Mouse (Mus musculus): ENCODE data around the gene Itpkc. TPM values are rescaled to one million over a fixed set of nuclear protein-coding genes. Genes with fewer than 3 reads are reported as not detected.

The Itpkc gene
- polyA plus RNA-seq, 1 experiment from 2014 or later = 8.7 TPM

GRCm38 (mm10) chr7:27166614-27167474, 61.6 kb downstream of the Itpkc start, which contains the start of gene Egln2:
Gene Egln2 (minus strand): TSS chr7:27166802.
- peak; percentile 82 for ATAC-seq (replicated peaks)
- H3K9ac ChIP-seq = peak within 1 kb of the TSS; percentile 90
- peak within 1 kb of the TSS; percentile 99 for H3K27ac ChIP-seq
- H3K4me2 ChIP-seq = peak within 1 kb of the TSS; percentile 90
- H3K36me3 ChIP-seq (replicated peaks) = no peaks in the 10 kb centered on the region
- no peaks in the 10 kb centered on the region for H3K9me3 ChIP-seq
- WGBS = 1% methylated on average over 43 of the region's 61 CpGs
- no peaks in the 10 kb centered on the region for H3K27me3 ChIP-seq (replicated peaks)
- peaks cover 50% of the 10 kb centered on the region for H3K4me1 ChIP-seq
- H3K4me3 ChIP-seq = peak within 1 kb of the TSS; percentile 85

- H3K27ac ChIP-seq = peak overlapping the region; percentile 99
- peak overlapping the region; percentile 90 for H3K4me2 ChIP-seq
- H3K36me3 ChIP-seq (replicated peaks) = no peaks in the 10 kb centered on the region
- H3K4me1 ChIP-seq = peaks cover 56% of the 10 kb centered on the region
- H3K27me3 ChIP-seq (replicated peaks) = no peaks in the 10 kb centered on the region
- H3K4me3 ChIP-seq = peak overlapping the region; percentile 85
- H3K9ac ChIP-seq = peak overlapping the region; percentile 90
- H3K9me3 ChIP-seq = no peaks in the 10 kb centered on the region
- WGBS = 0% methylated on average over 16 of the region's 43 CpGs
- peak; percentile 48 for ATAC-seq (replicated peaks)
Observed at GRCm38 (mm10) chr7:27166229-27166613, 62.2 kb downstream of the Itpkc start.

GRCm38 (mm10) chr7:27165696-27166095, 62.8 kb downstream of the Itpkc start:
- WGBS = 1% methylated on average over 8 of the region's 8 CpGs
- Histone ChIP-seq H3K4me1 (peaks cover 61% of the 10 kb centered on the region), H3K4me3 (peak overlapping the region; percentile 85), H3K27me3 (replicated peaks) (no peaks in the 10 kb centered on the region), H3K4me2 (peak overlapping the region; percentile 90), H3K36me3 (replicated peaks) (no peaks in the 10 kb centered on the region), H3K27ac (peak overlapping the region; percentile 99), H3K9ac (peak overlapping the region; percentile 90), H3K9me3 (no peaks in the 10 kb centered on the region)
- ATAC-seq (replicated peaks) = peak; percentile 0; the same call in 1 of the 2 replicates

GRCm38 (mm10) chr7:27165007-27165655, 63.3 kb downstream of the Itpkc start:
- peak; percentile 18 for ATAC-seq (replicated peaks)
- peak overlapping the region; percentile 90 for H3K9ac ChIP-seq
- H3K27me3 ChIP-seq (replicated peaks) = no peaks in the 10 kb centered on the region
- H3K27ac ChIP-seq = peak overlapping the region; percentile 99
- peak overlapping the region; percentile 85 for H3K4me3 ChIP-seq
- H3K4me2 ChIP-seq = peak overlapping the region; percentile 90
- 73% methylated on average over 23 of the region's 23 CpGs for WGBS
- no peaks in the 10 kb centered on the region for H3K9me3 ChIP-seq
- H3K4me1 ChIP-seq = peaks cover 67% of the 10 kb centered on the region
- H3K36me3 ChIP-seq (replicated peaks) = no peaks in the 10 kb centered on the region

- Histone ChIP-seq H3K4me3 (peak overlapping the region; percentile 85), H3K4me2 (peak overlapping the region; percentile 90), H3K27me3 (replicated peaks) (no peaks in the 10 kb centered on the region), H3K27ac (no peak overlapping the region), H3K4me1 (peaks cover 73% of the 10 kb centered on the region), H3K36me3 (replicated peaks) (no peaks in the 10 kb centered on the region), H3K9ac (peak overlapping the region; percentile 29), H3K9me3 (no peaks in the 10 kb centered on the region)
- ATAC-seq (replicated peaks) = no peak
- 83% methylated on average over 33 of the region's 33 CpGs for WGBS
Observed at GRCm38 (mm10) chr7:27164112-27164947, 64.1 kb downstream of the Itpkc start.

- peaks cover 7% of the 10 kb centered on the region for H3K36me3 ChIP-seq (replicated peaks)
- WGBS = 79% methylated on average over 5 of the region's 5 CpGs
- H3K4me3 ChIP-seq = peak overlapping the region; percentile 0; the same call in 1 of the 2 replicates
- H3K4me1 ChIP-seq = peaks cover 73% of the 10 kb centered on the region
- no peak for ATAC-seq (replicated peaks)
- no peak overlapping the region for H3K27ac ChIP-seq
- H3K9me3 ChIP-seq = no peaks in the 10 kb centered on the region
- H3K27me3 ChIP-seq (replicated peaks) = no peaks in the 10 kb centered on the region
- H3K4me2 ChIP-seq = peak overlapping the region; percentile 90
- H3K9ac ChIP-seq = peak overlapping the region; percentile 29; the same call in 1 of the 2 replicates
Observed at GRCm38 (mm10) chr7:27163450-27163805, 65.0 kb downstream of the Itpkc start.

- H3K9ac ChIP-seq = peak overlapping the region; percentile 29; the same call in 1 of the 2 replicates
- WGBS = 83% methylated on average over 5 of the region's 5 CpGs
- peaks cover 73% of the 10 kb centered on the region for H3K4me1 ChIP-seq
- no peaks in the 10 kb centered on the region for H3K9me3 ChIP-seq
- no peak overlapping the region for H3K27ac ChIP-seq
- H3K36me3 ChIP-seq (replicated peaks) = peaks cover 9% of the 10 kb centered on the region
- ATAC-seq (replicated peaks) = no peak
- H3K4me3 ChIP-seq = peak overlapping the region; percentile 0; the same call in 1 of the 2 replicates
- peak overlapping the region; percentile 90 for H3K4me2 ChIP-seq
- no peaks in the 10 kb centered on the region for H3K27me3 ChIP-seq (replicated peaks)
Observed at GRCm38 (mm10) chr7:27162780-27163449, 65.5 kb downstream of the Itpkc start.

- Histone ChIP-seq H3K9me3 (no peaks in the 10 kb centered on the region), H3K9ac (no peak overlapping the region), H3K27me3 (replicated peaks) (no peaks in the 10 kb centered on the region), H3K36me3 (replicated peaks) (peaks cover 9% of the 10 kb centered on the region), H3K4me1 (peaks cover 63% of the 10 kb centered on the region), H3K4me2 (no peak overlapping the region), H3K27ac (no peak overlapping the region), H3K4me3 (no peak overlapping the region)
- no peak for ATAC-seq (replicated peaks)
- 88% methylated on average over 4 of the region's 4 CpGs for WGBS
Observed at GRCm38 (mm10) chr7:27161744-27162143, 66.7 kb downstream of the Itpkc start.

DNA sequence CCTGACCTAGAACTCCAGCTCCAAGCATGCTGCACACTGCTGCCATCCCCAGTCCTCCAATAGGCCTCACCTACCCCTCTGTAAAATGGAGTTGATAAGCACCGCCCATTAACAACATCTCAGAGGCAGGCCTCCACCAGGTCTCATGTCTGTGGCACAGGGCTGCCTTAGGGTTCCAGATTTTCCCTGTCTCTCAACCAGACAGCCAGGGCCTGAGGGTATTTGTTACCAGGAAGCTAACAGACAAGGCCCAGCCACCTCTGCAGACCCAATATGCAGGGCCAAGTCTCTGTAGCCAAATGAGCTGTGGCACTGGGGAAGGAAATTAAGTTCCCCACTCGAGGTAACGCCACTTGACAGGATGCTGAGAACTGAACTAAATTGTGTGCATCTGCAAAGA, 67.5 kb downstream of the Itpkc start:
- Histone ChIP-seq H3K36me3 (replicated peaks) (peaks cover 9% of the 10 kb centered on the region), H3K4me1 (peaks cover 63% of the 10 kb centered on the region), H3K4me2 (no peak overlapping the region), H3K9ac (no peak overlapping the region), H3K4me3 (no peak overlapping the region), H3K27ac (no peak overlapping the region), H3K9me3 (no peaks in the 10 kb centered on the region), H3K27me3 (replicated peaks) (no peaks in the 10 kb centered on the region)
- ATAC-seq (replicated peaks) = no peak
- WGBS = 85% methylated on average over 3 of the region's 3 CpGs

- H3K4me3 ChIP-seq = no peak overlapping the region
- no peak overlapping the region for H3K9ac ChIP-seq
- 13% methylated on average over 8 of the region's 8 CpGs for WGBS
- no peaks in the 10 kb centered on the region for H3K9me3 ChIP-seq
- no peaks in the 10 kb centered on the region for H3K27me3 ChIP-seq (replicated peaks)
- H3K4me2 ChIP-seq = peak overlapping the region; percentile 4; the same call in 1 of the 2 replicates
- H3K36me3 ChIP-seq (replicated peaks) = peaks cover 9% of the 10 kb centered on the region
- H3K27ac ChIP-seq = peak overlapping the region; percentile 49; the same call in 1 of the 2 replicates
- peak; percentile 86 for ATAC-seq (replicated peaks)
- H3K4me1 ChIP-seq = peaks cover 54% of the 10 kb centered on the region
Observed at GRCm38 (mm10) chr7:27159882-27160281, 68.6 kb downstream of the Itpkc start.

DNA sequence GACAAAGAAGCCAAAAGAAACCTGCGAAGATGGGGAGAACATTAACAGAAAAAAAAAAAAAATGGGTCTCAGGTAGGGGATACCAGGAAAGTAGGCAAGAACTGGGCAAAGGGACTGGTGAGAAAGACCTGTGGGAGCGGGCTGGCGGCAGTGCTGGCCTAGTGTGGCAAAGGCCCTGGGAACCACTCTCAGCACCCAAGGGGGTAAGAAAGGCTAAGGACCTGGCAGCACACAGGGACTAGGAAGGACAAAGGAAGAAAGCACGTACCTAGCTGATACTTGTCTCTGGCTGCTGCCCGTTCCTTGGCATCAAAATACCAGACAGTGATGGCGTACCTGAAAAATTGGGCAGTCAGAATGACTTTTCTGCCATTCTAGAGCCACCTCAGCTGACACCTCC, 69.2 kb downstream of the Itpkc start:
- ATAC-seq (replicated peaks) = no peak
- 94% methylated on average over 6 of the region's 6 CpGs for WGBS
- peaks cover 9% of the 10 kb centered on the region for H3K36me3 ChIP-seq (replicated peaks)
- peaks cover 47% of the 10 kb centered on the region for H3K4me1 ChIP-seq
- no peaks in the 10 kb centered on the region for H3K9me3 ChIP-seq
- no peak overlapping the region for H3K27ac ChIP-seq
- no peak overlapping the region for H3K4me3 ChIP-seq
- H3K27me3 ChIP-seq (replicated peaks) = no peaks in the 10 kb centered on the region
- H3K9ac ChIP-seq = no peak overlapping the region
- H3K4me2 ChIP-seq = no peak overlapping the region
